Comparison of ENCODE assay signal across 8 mouse cellular contexts in the genomic region with DNA sequence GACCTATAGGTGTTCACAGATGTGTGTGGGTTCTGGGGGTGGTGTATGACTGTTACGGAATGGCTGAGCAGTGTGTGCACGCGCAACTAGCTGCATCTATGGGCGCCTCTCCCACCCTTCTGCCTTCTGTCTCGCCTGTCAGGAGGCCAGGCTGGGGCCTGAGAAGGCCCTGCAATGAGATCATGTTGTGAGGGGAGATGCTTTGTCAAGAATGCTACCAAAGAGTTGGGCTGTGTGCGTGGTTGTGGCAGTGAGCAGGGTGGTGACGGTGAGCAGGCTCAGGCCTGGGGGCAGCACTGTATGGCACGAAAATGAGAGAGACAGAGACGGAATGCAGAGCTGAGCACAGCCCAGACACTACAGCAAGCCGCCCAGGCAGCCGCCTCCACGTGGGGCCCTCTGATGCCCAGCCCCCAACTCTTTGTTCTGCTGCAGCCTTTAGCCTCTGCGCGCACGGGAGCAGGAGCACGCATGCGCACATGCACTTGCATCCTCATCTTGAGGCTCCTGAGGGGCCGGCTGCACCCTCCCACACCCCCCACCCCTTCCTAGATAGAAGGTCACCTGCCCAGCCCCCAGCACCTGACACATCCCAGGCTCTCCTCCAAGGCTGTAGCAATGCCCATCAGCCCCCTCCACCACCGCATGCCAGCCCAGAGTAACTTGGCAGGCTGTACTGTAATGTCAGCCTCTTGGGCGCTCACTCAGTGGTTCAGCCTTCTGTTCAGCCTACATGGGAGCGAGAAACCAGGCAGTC.
DNase-seq lines count a peak whose midpoint lies in the region; ATAC-seq and TF ChIP-seq lines count a peak whose summit lies in the region.

No protein-coding gene starts in this region.

- H3K36me3 ChIP-seq in forebrain, embryonic 13.5 days (ENCODE audit: poor library complexity, severe bottlenecking), result peaks cover 47% of the 10 kb centered on the region
- H3K36me3 ChIP-seq in hindbrain, postnatal 0 days (ENCODE audit: insufficient read depth, low read length), result peaks cover 7% of the 10 kb centered on the region; the same call in 1 of the 2 replicates
- peaks cover 52% of the 10 kb centered on the region for H3K36me3 ChIP-seq in midbrain, embryonic 10.5 days
- H3K36me3 ChIP-seq in stomach, embryonic 14.5 days (ENCODE audit: control insufficient read depth, insufficient read depth, low read length), result peaks cover 33% of the 10 kb centered on the region

- peak overlapping the region; percentile 99 for H3K27ac ChIP-seq in forebrain, embryonic 13.5 days
- peak overlapping the region; percentile 95 for H3K27ac ChIP-seq in hindbrain, postnatal 0 days
- H3K27ac ChIP-seq in midbrain, embryonic 10.5 days (replicated peaks), result peak overlapping the region; percentile 98
- H3K27ac ChIP-seq in stomach, embryonic 14.5 days (ENCODE audit: low read length), result peak overlapping the region; percentile 91

- no peaks in the 10 kb centered on the region for H3K9me3 ChIP-seq in forebrain, embryonic 13.5 days (replicated peaks)
- H3K9me3 ChIP-seq in hindbrain, postnatal 0 days (ENCODE audit: low read length), result no peaks in the 10 kb centered on the region
- H3K9me3 ChIP-seq in midbrain, embryonic 10.5 days (replicated peaks), result no peaks in the 10 kb centered on the region
- no peaks in the 10 kb centered on the region for H3K9me3 ChIP-seq in stomach, embryonic 14.5 days (ENCODE audit: control insufficient read depth, low read depth, low read length)

- no peak for TF ChIP-seq CTCF in hindbrain, postnatal 0 days (IDR thresholded peaks at IDR 0.05; ENCODE audit: low read depth)

- peak; percentile 84 for ATAC-seq in forebrain, embryonic 13.5 days
- peak; percentile 86 for ATAC-seq in hindbrain, postnatal 0 days
- peak; percentile 73 for ATAC-seq in stomach, embryonic 14.5 days (ENCODE audit: insufficient number of reproducible peaks, insufficient read depth, low FRiP score, low read depth)

- 5% methylated on average over 21 of the region's 21 CpGs for WGBS in forebrain, embryonic 13.5 days
- 7% methylated on average over 21 of the region's 21 CpGs for WGBS in hindbrain, postnatal 0 days
- 28% methylated on average over 21 of the region's 21 CpGs for WGBS in midbrain, embryonic 10.5 days
- WGBS in stomach, embryonic 14.5 days, result 24% methylated on average over 21 of the region's 21 CpGs

- peak overlapping the region; percentile 62 for H3K9ac ChIP-seq in forebrain, embryonic 13.5 days
- H3K9ac ChIP-seq in hindbrain, postnatal 0 days (replicated peaks; ENCODE audit: low read length), result peak overlapping the region; percentile 33
- H3K9ac ChIP-seq in stomach, embryonic 14.5 days (replicated peaks; ENCODE audit: low read depth, low read length), result no peak overlapping the region

- H3K4me2 ChIP-seq in forebrain, embryonic 13.5 days, result peak overlapping the region; percentile 50
- H3K4me2 ChIP-seq in hindbrain, postnatal 0 days (ENCODE audit: low read depth, low read length), result 0 out of 2 replicates have a peak overlapping the region, but pooled peaks have one; percentile 13
- H3K4me2 ChIP-seq in stomach, embryonic 14.5 days (replicated peaks; ENCODE audit: low read depth, low read length), result no peak overlapping the region

- H3K4me1 ChIP-seq in forebrain, embryonic 13.5 days, result peaks cover 75% of the 10 kb centered on the region
- H3K4me1 ChIP-seq in hindbrain, postnatal 0 days (ENCODE audit: insufficient read depth, low read length), result peaks cover 57% of the 10 kb centered on the region
- H3K4me1 ChIP-seq in midbrain, embryonic 10.5 days, result peaks cover 83% of the 10 kb centered on the region
- H3K4me1 ChIP-seq in stomach, embryonic 14.5 days (ENCODE audit: control insufficient read depth, insufficient read depth, low read length), result peaks cover 56% of the 10 kb centered on the region

- peak; percentile 66 for DNase-seq in adrenal gland, adult 2 months
- no peak for DNase-seq in adrenal gland, adult 8-10 months
- peak; percentile 81 for DNase-seq in cerebellum, adult 11-12 months
- DNase-seq in hindbrain, postnatal 0 days (ENCODE audit: low spot score), result peak; percentile 93
- peak; percentile 86 for DNase-seq in midbrain, embryonic 10.5 days (ENCODE audit: low spot score)
- DNase-seq in thymus, adult 18-20 months, result no peak

- H3K27me3 ChIP-seq in forebrain, embryonic 13.5 days, result no peaks in the 10 kb centered on the region
- H3K27me3 ChIP-seq in hindbrain, postnatal 0 days (ENCODE audit: insufficient read depth, low read length), result no peaks in the 10 kb centered on the region
- H3K27me3 ChIP-seq in midbrain, embryonic 10.5 days (ENCODE audit: low read depth, poor library complexity, severe bottlenecking), result no peaks in the 10 kb centered on the region
- no peaks in the 10 kb centered on the region for H3K27me3 ChIP-seq in stomach, embryonic 14.5 days (ENCODE audit: control insufficient read depth, insufficient read depth, low read length)

- H3K4me3 ChIP-seq in forebrain, embryonic 13.5 days, result no peak overlapping the region
- H3K4me3 ChIP-seq in hindbrain, postnatal 0 days (ENCODE audit: low read length), result no peak overlapping the region
- peak overlapping the region; percentile 37; the same call in 1 of the 2 replicates for H3K4me3 ChIP-seq in midbrain, embryonic 10.5 days
- H3K4me3 ChIP-seq in stomach, embryonic 14.5 days (ENCODE audit: low read depth, low read length), result no peak overlapping the region

Comparison
In these comparisons a context has a peak if more than half of its experiments do, and no peak if none do; other contexts are left out.
1. DNase-seq: peak in adrenal gland, adult 2 months (single experiment), cerebellum, adult 11-12 months (single experiment), hindbrain, postnatal 0 days (single experiment) and midbrain, embryonic 10.5 days (single experiment); none in adrenal gland, adult 8-10 months (single experiment) and thymus, adult 18-20 months (0 of 2).
2. Peak in every context shown above with its lines, with median percentiles within 50 percentile points of each other: ATAC-seq and H3K27ac ChIP-seq.